Mouse (Mus musculus) gastrocnemius, postnatal 25 days (tissue): ENCODE data around the gene Dpf1. TPM values are rescaled to one million over a fixed set of nuclear protein-coding genes. Genes with fewer than 3 reads are reported as not detected.

Source experiments
- DNase-seq: peaks from one replicate; pipeline ENCODE4 v3.0.0; 2022
- total RNA-seq, 2 experiments: library from RNA; stranded (reverse); gene quantifications; 1 replicate in 1 of 2; 2 replicates in 1 of 2; pipeline ENCODE4 v1.2.3; 2021

Gene Dpf1
- total RNA-seq, 2 experiments from 2014 or later = 1.9 to 2.0 TPM

GRCm38 (mm10) chr7:29340838-29341237, 37.1 kb downstream of the Dpf1 start:
- DNase-seq = no peak

DNA sequence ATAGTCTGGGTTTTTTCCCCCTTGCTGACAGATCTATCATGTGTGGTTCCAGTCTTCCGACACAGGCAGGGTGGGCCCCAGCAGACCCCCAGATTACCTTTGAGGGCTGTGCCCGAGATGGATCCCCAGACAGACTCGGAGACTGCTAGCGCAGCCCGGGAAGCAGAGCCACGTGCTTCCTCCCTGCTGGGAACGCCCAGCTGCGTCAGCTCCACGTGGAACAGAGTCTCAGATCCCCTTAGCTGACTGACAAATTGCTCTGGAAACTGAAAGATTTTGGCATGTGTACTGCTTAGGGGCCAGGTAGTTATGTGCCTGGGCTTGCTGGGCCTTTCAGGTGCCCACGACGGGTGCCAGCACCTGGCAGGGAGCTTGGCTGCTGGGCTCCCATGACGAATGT, 38.0 kb downstream of the Dpf1 start:
- DNase-seq = no peak

DNA sequence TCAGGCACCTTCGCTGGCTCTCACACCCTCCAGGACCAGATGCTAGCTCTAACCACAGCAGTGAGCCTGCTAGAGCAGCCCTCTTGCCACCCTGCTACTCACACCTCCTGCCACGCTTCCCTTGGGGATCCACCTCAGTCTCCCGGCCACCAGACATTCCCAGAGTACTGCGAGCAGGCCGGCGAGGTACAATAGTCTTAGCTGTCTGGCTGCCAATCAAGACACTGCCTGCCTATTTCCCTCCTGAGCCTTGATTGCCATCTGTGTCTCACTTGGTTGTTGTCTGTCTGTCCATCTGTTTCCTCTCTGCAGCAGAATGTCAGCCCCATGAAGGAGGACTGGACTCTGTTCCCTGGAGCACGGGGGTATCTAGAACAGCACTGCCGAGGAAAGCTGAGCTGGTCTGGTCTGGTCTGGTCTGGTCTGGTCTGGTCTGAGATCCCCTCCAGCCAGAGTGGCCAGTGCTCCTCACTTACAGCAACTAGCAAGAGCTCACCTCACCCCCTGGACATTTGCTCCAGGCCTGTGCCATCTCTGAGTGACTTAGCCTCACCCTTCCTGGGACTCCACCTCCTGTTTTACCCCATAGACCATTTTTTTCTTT, 38.8 kb downstream of the Dpf1 start:
- no peak for DNase-seq

DNA sequence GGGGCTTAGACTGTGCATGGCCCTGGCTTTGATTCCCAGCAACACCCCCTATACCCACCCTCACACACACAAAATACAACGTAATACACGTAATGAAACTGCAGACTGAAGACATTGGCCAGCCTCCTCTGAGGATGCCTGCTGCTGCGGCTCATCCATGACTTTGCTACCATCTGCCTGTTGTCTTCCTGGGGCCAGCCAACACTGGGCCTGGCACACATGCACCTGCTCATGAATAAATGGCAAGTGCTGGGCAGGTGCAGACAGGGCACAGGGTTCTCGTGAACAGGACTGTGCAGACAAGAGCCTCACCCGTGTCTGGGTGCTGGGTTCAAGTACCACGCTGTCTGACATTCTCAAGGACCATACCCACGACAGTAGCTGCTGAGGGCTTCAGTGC, 40.0 kb downstream of the Dpf1 start:
- no peak for DNase-seq

DNA sequence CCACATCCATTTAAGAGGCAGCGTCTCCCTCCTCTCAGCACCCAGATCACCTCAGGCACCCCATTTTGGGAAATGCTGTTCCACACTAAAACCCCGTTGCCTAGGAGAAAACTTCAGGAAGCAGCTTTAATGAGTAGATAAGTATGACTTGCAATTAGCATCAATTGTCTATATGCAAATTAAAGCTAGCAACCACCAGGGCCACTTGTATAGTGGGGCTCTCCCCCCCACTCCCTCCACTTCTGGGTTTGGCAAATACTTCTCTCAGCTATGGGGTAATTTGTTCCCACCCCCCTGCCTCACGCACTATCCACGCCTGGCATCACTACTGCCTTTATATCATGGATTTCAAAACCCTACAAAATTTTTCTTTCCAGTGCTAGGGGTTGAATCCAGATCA, 41.8 kb downstream of the Dpf1 start:
- DNase-seq = no peak

DNA sequence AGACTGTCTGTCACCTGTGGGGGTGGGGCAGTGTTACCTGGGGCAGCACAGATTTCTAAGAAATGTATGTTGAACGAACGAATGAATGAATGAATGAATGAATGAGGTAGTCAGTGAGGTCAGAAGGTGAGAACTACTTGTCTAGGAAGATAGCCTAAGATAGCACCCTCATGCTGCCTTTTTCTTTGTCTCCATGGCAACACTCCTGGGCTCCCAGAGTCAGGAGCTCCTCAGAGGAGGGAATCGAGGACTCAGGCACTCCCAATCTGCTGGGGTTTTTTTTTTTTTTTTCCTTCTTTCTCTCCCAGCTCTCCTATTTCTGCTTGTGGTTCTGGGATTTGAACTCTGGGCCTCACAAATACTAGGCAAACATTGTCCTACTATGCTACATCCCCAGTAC, 42.5 kb downstream of the Dpf1 start:
- no peak for DNase-seq

DNA sequence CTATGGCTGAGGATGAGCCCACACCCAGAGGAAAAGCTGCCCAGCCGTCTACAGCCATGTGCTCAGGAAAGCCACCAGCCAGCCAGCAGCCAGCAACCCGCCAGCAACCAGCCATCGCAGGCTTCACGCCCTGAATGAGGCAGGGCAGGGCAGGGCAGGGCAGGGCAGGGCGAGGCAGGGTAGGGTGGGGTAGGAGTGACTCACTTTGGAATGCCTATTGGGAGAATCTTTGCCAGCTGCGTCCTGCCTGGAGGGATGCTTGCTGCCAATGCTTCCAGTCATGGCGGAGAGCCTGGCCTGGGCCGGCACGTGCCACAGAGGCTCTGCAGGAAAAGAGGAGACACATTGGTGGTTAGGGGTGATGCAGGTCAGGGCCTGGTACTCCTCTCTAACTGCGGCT, 46.7 kb downstream of the Dpf1 start:
- DNase-seq = peak; percentile 31

GRCm38 (mm10) chr7:29352246-29352645, 48.5 kb downstream of the Dpf1 start:
- DNase-seq = no peak

DNA sequence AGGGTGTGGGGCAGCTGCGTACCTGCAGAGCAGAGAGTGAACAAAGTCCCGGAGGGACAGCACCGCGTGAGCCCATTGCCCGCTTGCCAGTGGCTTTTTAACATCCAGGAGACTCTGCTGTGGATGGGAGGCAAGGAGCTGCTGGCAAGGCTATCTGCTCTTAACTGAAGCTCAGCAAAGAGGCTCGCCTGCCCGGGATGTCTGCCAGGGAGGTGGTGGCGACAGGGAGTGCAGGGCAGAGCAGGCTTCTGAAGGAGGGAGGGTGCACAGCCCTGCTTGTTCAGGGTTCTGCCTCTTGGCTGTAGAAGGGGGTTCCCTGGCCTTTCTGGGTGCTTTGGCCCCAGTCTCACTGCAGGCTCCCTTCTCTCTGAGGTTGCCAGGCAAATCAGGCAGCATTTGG, 50.4 kb downstream of the Dpf1 start:
- peak; percentile 52 for DNase-seq

DNA sequence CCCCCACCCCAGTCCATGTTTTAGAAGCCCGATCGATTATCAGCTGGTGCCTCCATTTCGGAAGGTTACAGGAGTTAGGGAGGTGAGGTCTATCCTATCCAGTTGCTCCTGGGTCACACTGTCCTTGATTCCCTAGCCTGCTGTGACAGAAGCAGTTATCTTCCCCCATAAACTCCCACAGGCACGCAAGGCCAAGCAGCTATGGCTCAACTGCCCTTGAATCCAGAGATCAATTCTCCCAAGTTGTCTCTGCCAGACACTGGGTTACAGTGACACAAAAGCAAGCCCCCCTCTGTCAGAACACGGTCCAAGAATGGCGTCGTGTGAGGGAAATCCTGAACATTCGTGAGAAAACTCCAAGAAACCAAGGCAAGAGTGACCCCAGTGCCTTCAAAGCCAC, 51.7 kb downstream of the Dpf1 start:
- no peak for DNase-seq

DNA sequence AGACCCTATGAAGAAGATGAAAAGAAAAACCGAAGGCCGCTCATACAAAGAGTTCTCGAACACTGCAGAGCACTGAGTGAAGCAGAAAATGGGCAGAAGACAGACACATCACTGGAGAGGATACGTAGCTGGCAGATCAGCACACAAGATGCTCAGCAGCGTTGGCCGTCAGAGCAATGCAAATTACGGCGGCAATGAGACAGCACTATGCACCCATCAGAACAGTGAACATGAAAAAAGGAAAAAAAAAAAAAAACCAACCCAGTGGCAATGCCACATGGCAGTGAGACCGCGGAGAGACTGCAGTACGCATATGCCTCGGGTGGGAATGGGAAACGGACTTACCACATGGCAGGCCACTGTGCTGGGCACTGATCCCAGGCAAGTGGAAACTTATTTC, 57.7 kb downstream of the Dpf1 start:
- DNase-seq = no peak

GRCm38 (mm10) chr7:29364052-29364451, 60.3 kb downstream of the Dpf1 start:
- no peak for DNase-seq

DNA sequence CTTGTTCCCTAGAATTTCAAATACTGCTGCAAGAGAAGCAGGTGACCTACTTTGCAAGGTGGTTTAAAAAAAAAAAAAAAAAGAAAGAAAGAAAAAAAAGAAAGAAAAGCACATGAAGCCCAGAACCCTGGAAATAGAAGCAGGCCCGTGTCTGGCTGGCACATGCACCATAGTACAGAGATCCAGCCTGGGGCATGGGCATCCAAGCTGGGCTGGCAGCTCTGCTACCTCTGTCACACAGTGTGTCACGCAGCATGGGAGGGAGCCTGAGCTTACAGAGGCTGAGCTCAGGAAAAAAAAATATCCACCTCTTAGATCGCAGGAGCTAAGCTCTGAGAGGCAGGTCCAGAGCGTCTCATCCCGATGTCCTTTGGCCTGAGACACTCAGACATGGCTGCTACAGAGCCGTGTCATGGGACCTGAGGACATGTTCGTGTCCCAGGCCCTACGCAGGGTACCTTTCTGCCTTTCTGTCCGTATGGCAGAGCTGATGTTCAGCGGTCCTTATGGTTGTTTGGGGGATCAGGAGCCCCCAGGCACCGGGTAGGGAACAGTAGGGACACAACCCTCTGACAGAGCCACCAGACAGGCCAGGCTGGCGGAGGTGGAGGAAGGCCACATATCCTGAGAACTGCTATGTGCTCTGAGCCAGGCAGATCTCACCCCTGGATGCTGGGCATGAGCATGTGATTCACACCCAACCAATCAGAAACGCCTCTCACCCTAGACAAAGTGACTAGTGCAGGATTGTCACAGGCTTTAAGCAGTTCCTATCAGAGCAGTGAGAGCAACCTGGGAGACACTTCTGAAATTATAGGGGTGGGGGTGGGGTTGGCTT, 63.6 kb downstream of the Dpf1 start:
- no peak for DNase-seq

Other genes with a start within 250 kb of the Dpf1 start
- 1,000 to 10,000 TPM; 1,331 to 1,686 TPM for gene Ryr1, start 178.8 kb upstream of the Dpf1 start, total RNA-seq
- under 1 TPM; 0.69 to 0.72 TPM for gene Rasgrp4, start 169.1 kb upstream of the Dpf1 start, total RNA-seq
- 10 to 100 TPM; 11.0 to 12.9 TPM for gene Fam98c, start 147.7 kb upstream of the Dpf1 start, total RNA-seq
- gene Ggn, start 133.7 kb upstream of the Dpf1 start, total RNA-seq = under 1 TPM; 0.15 to 0.32 TPM
- under 1 TPM; 0.77 to 0.86 TPM for gene Spred3, start 133.5 kb upstream of the Dpf1 start, total RNA-seq
- 100 to 1,000 TPM; 156 to 200 TPM for gene Psmd8, start 123.2 kb upstream of the Dpf1 start, total RNA-seq
- gene Catsperg1, start 89.9 kb upstream of the Dpf1 start, total RNA-seq = under 1 TPM in 1 of 2 experiments, not detected in 1; 0.29 TPM
- 1 to 10 TPM; 1.2 to 1.5 TPM for gene Kcnk6, start 71.4 kb upstream of the Dpf1 start, total RNA-seq
- gene Yif1b, start 65.6 kb upstream of the Dpf1 start, total RNA-seq = 10 to 100 TPM; 44.8 to 47.6 TPM
- 1 to 10 TPM in 1 of 2 experiments, under 1 TPM in 1; 0.31 to 1.4 TPM for gene 2200002D01Rik, start 55.5 kb upstream of the Dpf1 start, total RNA-seq
- 1 to 10 TPM; 3.4 to 5.2 TPM for gene Spint2, start 22.0 kb upstream of the Dpf1 start, total RNA-seq
- gene Ppp1r14a, start 14.6 kb upstream of the Dpf1 start, total RNA-seq = 1 to 10 TPM; 5.2 to 6.5 TPM
- 1 to 10 TPM; 7.3 to 8.1 TPM for gene Sipa1l3, start 214.7 kb downstream of the Dpf1 start, total RNA-seq